Mouse (Mus musculus) midbrain, embryonic 13.5 days (tissue): ENCODE data around the gene Gm45521. TPM values are rescaled to one million over a fixed set of nuclear protein-coding genes. Genes with fewer than 3 reads are reported as not detected.

ENCODE experiments used
- ATAC-seq: fragments of 200-750 bp; cut with Nextera tagmentation; 2 replicates; pipeline ENCODE4 v1.8.0; 2017; ENCODE audit warnings: mild to moderate bottlenecking, moderate TSS enrichment, moderate library complexity
- H3K27ac ChIP-seq: fragments of 300-500 bp; sonication (generic); 2 replicates; pipeline ENCODE4 v1.5.1; 2015; ENCODE audit warnings: inconsistent platforms, mild to moderate bottlenecking, moderate library complexity
- H3K27me3 ChIP-seq: fragments of 300-500 bp; sonication (generic); 2 replicates; pipeline ENCODE4 v1.6.1; 2015; ENCODE audit warnings: mild to moderate bottlenecking, inconsistent platforms
- H3K36me3 ChIP-seq: fragments of 300-500 bp; sonication (generic); 2 replicates; pipeline ENCODE4 v1.6.1; 2015; ENCODE audit warnings: mild to moderate bottlenecking, inconsistent platforms
- H3K4me1 ChIP-seq: fragments of 300-500 bp; sonication (generic); replicated peaks from 2 replicates; pipeline ENCODE4 v1.6.1; 2015; ENCODE audit warnings: inconsistent platforms
- H3K4me2 ChIP-seq: fragments of 300-500 bp; sonication (generic); replicated peaks from 2 replicates; pipeline ENCODE4 v1.6.1; 2015; ENCODE audit warnings: moderate library complexity, mild to moderate bottlenecking, inconsistent platforms
- H3K4me3 ChIP-seq: fragments of 300-500 bp; sonication (generic); replicated peaks from 2 replicates; pipeline ENCODE4 v1.5.1; 2015; ENCODE audit warnings: mild to moderate bottlenecking, inconsistent platforms
- H3K9ac ChIP-seq: fragments of 300-500 bp; sonication (generic); replicated peaks from 2 replicates; pipeline ENCODE4 v1.6.1; 2015; ENCODE audit warnings: mild to moderate bottlenecking, inconsistent platforms
- H3K9me3 ChIP-seq: fragments of 300-500 bp; sonication (generic); 2 replicates; pipeline ENCODE4 v1.6.1; 2016; ENCODE audit warnings: mild to moderate bottlenecking, inconsistent platforms
- WGBS: fragments of 180-500 bp; shearing (Covaris S2); methylation state at CpG from one replicate; pipeline ENCODE4 v1.1.7; 2015; 5-methylcytosine and 5-hydroxymethylcytosine counted together
- polyA plus RNA-seq: library from polyadenylated mRNA; unstranded; fragments of >200 nt; fragmentation: Nextera tagmentation; extraction: Ambion mirVana; gene quantifications from 2 replicates; pipeline ENCODE4 v1.2.1, GENCODE M21; 2015

The Gm45521 gene
- polyA plus RNA-seq, 1 experiment from 2014 or later, result 0.42 TPM

DNA sequence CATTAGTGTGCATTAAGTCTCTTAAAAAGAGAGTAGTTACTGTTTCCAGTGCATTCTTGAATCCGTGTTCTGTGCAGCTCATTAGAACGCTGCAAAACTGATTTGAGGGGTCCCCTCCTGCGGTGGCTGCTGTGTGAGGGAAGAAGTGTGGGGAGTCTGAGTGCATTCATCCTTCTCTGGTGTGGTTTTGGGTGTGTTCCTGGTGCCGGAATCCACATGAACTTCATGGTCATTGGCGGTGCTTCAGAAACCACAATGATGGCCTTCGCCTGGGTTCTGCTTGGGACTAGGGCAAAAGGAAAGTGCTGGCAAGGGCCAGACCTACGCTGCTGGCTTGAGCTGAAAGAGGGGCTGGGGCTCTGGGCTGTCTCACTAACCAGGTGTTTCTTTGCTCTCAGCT is 22.9 kb upstream of the Gm45521 start:
- peaks cover 8% of the 10 kb centered on the region; the same call in 1 of the 2 replicates for H3K4me1 ChIP-seq
- WGBS, result 94% methylated on average over 7 of the region's 7 CpGs
- H3K4me2 ChIP-seq, result no peak overlapping the region
- H3K9me3 ChIP-seq, result no peaks in the 10 kb centered on the region
- H3K36me3 ChIP-seq, result peaks cover 71% of the 10 kb centered on the region
- no peaks in the 10 kb centered on the region for H3K27me3 ChIP-seq
- no peak for ATAC-seq
- no peak overlapping the region for H3K4me3 ChIP-seq
- no peak overlapping the region for H3K9ac ChIP-seq
- H3K27ac ChIP-seq, result no peak overlapping the region

- peaks cover 8% of the 10 kb centered on the region; the same call in 1 of the 2 replicates for H3K4me1 ChIP-seq
- H3K9me3 ChIP-seq, result no peaks in the 10 kb centered on the region
- H3K36me3 ChIP-seq, result peaks cover 62% of the 10 kb centered on the region
- no peak overlapping the region for H3K9ac ChIP-seq
- WGBS, result 16% methylated on average over 17 of the region's 17 CpGs
- no peaks in the 10 kb centered on the region for H3K27me3 ChIP-seq
- peak overlapping the region; percentile 28 for H3K4me2 ChIP-seq
- peak; percentile 71 for ATAC-seq
- H3K27ac ChIP-seq, result no peak overlapping the region
- H3K4me3 ChIP-seq, result no peak overlapping the region
These were observed 19.9 kb upstream of the Gm45521 start for GRCm38 (mm10) chr14:7937052-7937630.

DNA sequence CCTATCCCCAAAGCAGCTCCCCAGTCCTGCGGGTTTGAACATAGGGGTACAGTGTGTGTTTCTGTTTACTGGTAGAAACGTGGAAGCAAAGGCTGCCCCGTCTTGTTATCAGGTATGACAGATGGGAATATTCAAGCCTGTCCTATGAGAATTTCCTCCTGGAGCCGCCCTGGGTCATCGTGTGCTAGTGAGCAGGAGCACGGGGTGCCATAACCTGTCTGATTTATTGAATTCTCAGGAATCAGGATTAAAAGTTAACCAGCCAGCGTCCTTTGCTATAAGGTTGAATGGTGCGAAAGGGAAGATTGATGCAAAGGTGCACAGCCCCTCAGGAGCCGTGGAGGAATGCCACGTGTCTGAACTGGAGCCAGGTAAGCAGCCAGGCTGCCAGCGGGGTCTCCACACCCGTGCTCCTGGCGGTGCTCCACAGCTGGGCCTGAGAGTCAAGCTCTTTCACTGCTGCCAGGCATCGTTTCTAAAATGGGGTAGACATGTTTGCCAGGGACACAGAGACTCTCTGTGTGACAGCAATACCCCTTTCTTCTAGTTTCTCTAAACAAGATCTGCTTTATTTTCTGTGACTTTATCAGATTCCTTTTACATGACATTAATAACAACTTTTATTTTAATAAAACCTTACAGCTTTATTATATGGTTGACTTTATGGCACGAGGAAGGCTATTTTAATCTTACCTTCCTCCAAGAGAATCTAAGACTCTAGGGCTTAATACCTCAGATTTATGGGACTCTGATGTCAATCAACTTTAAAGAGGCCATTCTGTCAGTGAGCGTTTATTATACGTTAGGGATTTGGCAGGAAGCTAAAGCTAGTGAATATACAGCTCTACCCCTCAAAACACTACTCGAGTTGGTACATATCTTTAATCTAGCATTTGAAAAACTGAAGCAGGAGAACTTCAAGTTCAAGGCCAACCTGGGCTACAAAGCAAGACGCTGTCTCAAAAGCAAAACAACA is 18.0 kb upstream of the Gm45521 start:
- no peak for ATAC-seq
- H3K27me3 ChIP-seq, result no peaks in the 10 kb centered on the region
- WGBS, result 95% methylated on average over 19 of the region's 19 CpGs

GRCm38 (mm10) chr14:7941413-7941812 is 15.7 kb upstream of the Gm45521 start:
- Histone ChIP-seq H3K27me3 (no peaks in the 10 kb centered on the region), H3K4me3 (no peak overlapping the region), H3K9ac (no peak overlapping the region), H3K4me1 (peaks cover 8% of the 10 kb centered on the region; the same call in 1 of the 2 replicates), H3K27ac (no peak overlapping the region), H3K9me3 (no peaks in the 10 kb centered on the region), H3K4me2 (no peak overlapping the region), H3K36me3 (peaks cover 63% of the 10 kb centered on the region)
- ATAC-seq, result no peak
- 84% methylated on average over 5 of the region's 5 CpGs for WGBS

More for the DNA sequence above, 18.0 kb upstream of the Gm45521 start:
- peaks cover 8% of the 10 kb centered on the region; the same call in 1 of the 2 replicates for H3K4me1 ChIP-seq
- no peaks in the 10 kb centered on the region for H3K9me3 ChIP-seq
- no peak overlapping the region for H3K4me3 ChIP-seq
- no peak overlapping the region for H3K9ac ChIP-seq
- H3K27ac ChIP-seq, result no peak overlapping the region
- H3K36me3 ChIP-seq, result peaks cover 60% of the 10 kb centered on the region
- no peak overlapping the region for H3K4me2 ChIP-seq

DNA sequence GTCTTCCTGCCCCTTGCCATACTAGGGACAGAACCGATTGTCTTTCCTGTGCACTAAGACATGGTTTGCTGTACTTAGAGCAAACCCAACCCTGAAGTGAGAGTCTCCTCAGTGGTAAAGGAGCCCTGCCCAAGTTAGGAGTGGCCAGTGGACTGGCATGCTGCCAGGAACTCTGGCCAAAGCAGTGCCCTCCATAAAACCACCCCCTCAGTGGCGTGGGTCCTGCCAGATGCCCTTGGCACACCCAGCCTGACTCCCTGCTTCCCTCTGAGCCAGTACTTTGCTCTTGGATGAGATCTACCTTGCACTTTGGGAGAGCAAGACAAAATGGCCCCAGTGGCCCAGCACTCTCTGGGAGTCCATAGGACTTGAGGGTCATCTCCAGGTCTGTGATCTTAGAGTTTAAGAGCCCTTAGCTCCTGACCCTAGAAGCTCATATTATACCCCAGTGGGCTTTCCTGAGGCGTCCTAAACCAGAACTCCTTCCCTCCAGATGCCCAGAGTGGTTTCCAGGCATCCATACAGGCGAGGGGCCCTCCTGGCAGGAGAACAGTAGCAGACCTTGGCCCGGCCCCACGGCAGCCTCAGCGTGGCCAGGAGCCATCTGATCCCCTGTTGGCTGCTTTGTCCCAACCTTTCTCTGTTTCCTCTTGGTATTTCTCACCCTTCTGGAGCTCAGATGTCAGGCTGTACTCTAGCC is 13.8 kb upstream of the Gm45521 start:
- Histone ChIP-seq H3K4me3 (no peak overlapping the region), H3K9me3 (no peaks in the 10 kb centered on the region), H3K9ac (no peak overlapping the region), H3K4me1 (no peaks in the 10 kb centered on the region), H3K4me2 (no peak overlapping the region), H3K27ac (no peak overlapping the region), H3K36me3 (peaks cover 67% of the 10 kb centered on the region), H3K27me3 (no peaks in the 10 kb centered on the region)
- WGBS, result 84% methylated on average over 7 of the region's 7 CpGs
- peak; percentile 21; the same call in 1 of the 2 replicates for ATAC-seq

DNA sequence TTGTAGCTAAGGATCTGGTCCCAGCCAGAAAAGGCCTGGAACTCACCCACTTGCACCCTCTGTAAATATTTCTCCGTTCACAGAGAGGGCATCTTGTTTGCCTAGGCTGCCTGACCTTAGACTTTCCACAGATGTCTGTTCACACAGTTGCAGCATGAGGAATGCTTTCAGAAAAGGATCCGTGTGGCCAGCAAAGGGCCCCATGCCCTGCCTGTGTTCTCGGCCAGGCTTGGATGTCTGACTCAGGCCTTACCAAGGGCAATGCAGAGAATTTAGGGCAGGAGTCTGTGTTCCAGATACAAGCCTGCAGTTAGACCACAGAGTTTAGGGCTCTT is 13.3 kb upstream of the Gm45521 start:
- H3K27ac ChIP-seq, result no peak overlapping the region
- H3K4me1 ChIP-seq, result no peaks in the 10 kb centered on the region
- H3K9ac ChIP-seq, result no peak overlapping the region
- no peak overlapping the region for H3K4me3 ChIP-seq
- WGBS, result 91% methylated on average over 3 of the region's 3 CpGs
- H3K27me3 ChIP-seq, result no peaks in the 10 kb centered on the region
- H3K9me3 ChIP-seq, result no peaks in the 10 kb centered on the region
- no peak for ATAC-seq
- H3K4me2 ChIP-seq, result no peak overlapping the region
- peaks cover 71% of the 10 kb centered on the region for H3K36me3 ChIP-seq

DNA sequence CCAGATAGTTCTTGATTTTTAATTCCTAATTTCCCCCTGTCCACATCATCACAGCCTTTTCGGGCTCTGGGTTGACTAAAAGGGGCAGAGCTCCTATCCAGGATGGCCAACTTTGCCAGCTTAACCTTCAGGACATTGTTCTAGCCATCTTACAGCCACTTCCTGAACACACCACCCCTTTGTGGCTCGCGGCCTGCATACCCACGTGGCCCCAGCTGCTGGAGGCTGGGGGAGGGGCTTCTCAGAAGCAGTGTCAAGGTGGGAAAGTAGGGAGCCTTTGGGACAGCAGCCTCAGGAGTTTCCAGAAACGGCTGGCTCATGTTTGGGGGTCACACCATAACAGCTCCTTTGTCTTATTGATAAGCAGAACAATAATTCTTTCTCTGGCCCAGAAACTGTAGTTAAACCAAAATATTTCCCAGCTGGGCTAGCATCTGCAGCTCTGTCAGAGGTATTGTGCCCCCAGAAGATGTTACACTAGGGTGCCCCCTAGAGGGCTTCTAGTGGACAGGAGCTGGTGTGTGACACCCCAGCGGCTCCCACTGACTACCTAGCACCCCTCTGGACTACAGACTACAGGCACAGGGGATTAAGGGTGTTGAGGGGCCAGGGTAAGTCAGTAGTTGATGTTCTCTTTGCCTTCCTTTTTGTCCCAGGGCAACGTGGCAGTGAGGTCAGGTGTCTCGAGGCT is 12.6 kb upstream of the Gm45521 start:
- Histone ChIP-seq H3K36me3 (peaks cover 71% of the 10 kb centered on the region), H3K4me1 (no peaks in the 10 kb centered on the region), H3K9me3 (no peaks in the 10 kb centered on the region), H3K4me3 (no peak overlapping the region), H3K27me3 (no peaks in the 10 kb centered on the region), H3K4me2 (no peak overlapping the region), H3K27ac (no peak overlapping the region), H3K9ac (no peak overlapping the region)
- 61% methylated on average over 8 of the region's 8 CpGs for whole genome bisulfite sequencing
- peak; percentile 38 for ATAC-seq

- Histone ChIP-seq H3K4me2 (no peak overlapping the region), H3K27ac (no peak overlapping the region), H3K36me3 (peaks cover 71% of the 10 kb centered on the region), H3K27me3 (no peaks in the 10 kb centered on the region), H3K9ac (no peak overlapping the region), H3K4me3 (no peak overlapping the region), H3K9me3 (no peaks in the 10 kb centered on the region), H3K4me1 (no peaks in the 10 kb centered on the region)
- no peak for ATAC-seq
- 87% methylated on average over 5 of the region's 5 CpGs for WGBS
These were observed 11.8 kb upstream of the Gm45521 start for GRCm38 (mm10) chr14:7945261-7945660.

GRCm38 (mm10) chr14:7951234-7951633 is 5.9 kb upstream of the Gm45521 start:
- Histone ChIP-seq H3K4me1 (peaks cover 3% of the 10 kb centered on the region; the same call in 1 of the 2 replicates), H3K9ac (no peak overlapping the region), H3K4me2 (no peak overlapping the region), H3K27ac (no peak overlapping the region), H3K9me3 (no peaks in the 10 kb centered on the region), H3K4me3 (no peak overlapping the region), H3K27me3 (no peaks in the 10 kb centered on the region), H3K36me3 (peaks cover 38% of the 10 kb centered on the region)
- whole genome bisulfite sequencing, result 93% methylated on average over 9 of the region's 9 CpGs
- ATAC-seq, result no peak

GRCm38 (mm10) chr14:7952610-7953254 is 4.4 kb upstream of the Gm45521 start:
- peaks cover 12% of the 10 kb centered on the region for H3K4me1 ChIP-seq
- H3K27ac ChIP-seq, result no peak overlapping the region

GRCm38 (mm10) chr14:7954071-7954471 is 3.0 kb upstream of the Gm45521 start:
- H3K4me2 ChIP-seq, result no peak overlapping the region
- ATAC-seq, result no peak
- 39% methylated on average over 6 of the region's 6 CpGs for WGBS
- H3K9me3 ChIP-seq, result no peaks in the 10 kb centered on the region
- H3K36me3 ChIP-seq, result peaks cover 25% of the 10 kb centered on the region
- peaks cover 12% of the 10 kb centered on the region for H3K4me1 ChIP-seq
- no peak overlapping the region for H3K4me3 ChIP-seq
- H3K27ac ChIP-seq, result no peak overlapping the region
- no peak overlapping the region for H3K9ac ChIP-seq
- no peaks in the 10 kb centered on the region for H3K27me3 ChIP-seq

More at GRCm38 (mm10) chr14:7952610-7953254, 4.4 kb upstream of the Gm45521 start:
- Histone ChIP-seq H3K9ac (no peak overlapping the region), H3K27me3 (no peaks in the 10 kb centered on the region), H3K4me3 (no peak overlapping the region), H3K9me3 (no peaks in the 10 kb centered on the region), H3K36me3 (peaks cover 36% of the 10 kb centered on the region), H3K4me2 (no peak overlapping the region)
- 42% methylated on average over 12 of the region's 12 CpGs for WGBS
- ATAC-seq, result no peak
